Mouse (Mus musculus) lung, adult 18-20 months (tissue): ENCODE results near the gene Pdia5.

ENCODE experiments used
- DNase-seq, 2 experiments: peaks; one replicate each; pipeline ENCODE4 v3.0.0; 2022; ENCODE audit warnings: mixed read lengths in 2 of 2

Pdia5 gene

GRCm38 (mm10) chr16:35490231-35491070 lies at the start of gene Pdia5:
TSS of gene Pdia5 (minus strand) at chr16:35490873.
- peak; percentile 93 to 95 for DNase-seq

DNA sequence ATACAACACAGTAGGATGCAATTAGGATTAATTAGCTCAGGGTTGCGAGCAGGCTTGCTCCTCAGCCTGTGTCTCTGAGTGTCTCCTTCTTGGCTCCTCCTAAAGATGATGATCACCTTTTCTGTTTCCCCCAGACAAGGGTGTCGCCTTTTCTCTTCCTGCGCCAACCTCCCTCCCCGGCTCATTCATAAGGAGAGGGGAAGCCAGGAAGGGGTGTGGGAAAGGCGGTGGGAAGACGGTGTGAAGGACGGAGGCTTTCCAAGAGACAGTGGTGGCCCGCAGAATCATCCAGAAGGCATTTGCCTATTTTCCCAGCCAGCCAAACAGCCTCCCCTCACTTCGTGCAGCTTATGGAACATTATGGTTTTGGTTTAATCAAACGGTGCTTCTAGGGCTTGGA lies 48.4 kb upstream of the Pdia5 start:
- no peak for DNase-seq

DNA sequence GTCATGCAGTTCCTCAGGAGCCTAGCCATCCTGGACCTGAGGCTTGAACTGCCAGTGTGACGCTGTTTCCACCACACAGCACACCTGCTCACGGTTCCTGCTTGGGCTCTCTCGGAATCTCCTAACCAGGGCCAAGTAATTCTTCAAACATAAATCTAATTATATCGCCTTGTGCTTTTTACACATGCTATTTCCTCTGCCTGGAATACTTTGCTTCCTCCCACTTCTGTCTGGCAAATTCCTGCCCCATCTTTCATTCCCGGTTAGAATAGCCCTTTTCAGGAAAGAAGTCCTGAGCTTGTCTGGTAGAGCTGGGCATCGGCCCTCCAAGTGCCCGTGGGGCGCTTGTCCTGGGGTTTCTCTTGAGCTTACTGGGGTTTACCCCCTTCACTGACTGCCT lies 47.0 kb upstream of the Pdia5 start:
- DNase-seq = no peak

DNA sequence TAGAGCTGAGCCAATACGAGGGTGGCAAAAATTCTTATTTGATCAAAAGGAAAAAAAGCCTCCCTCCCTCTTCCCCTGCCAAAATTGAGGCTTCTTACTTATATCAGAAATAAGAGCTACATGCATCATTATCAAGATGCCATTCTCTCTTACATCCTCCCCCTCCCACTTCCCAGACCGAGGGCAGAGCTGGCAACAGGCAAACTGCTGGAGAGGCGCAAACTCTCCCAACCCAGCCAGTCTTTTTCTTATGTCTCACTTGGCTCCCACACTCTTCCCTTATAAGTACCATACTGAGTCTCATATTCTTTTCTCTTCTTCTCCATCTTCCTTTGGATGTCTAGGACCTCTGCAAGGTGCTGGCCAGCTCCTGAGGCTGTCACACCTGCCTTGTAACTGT lies 44.0 kb upstream of the Pdia5 start:
- no peak for DNase-seq

GRCm38 (mm10) chr16:35524200-35524599 lies 33.5 kb upstream of the Pdia5 start:
- no peak for DNase-seq

GRCm38 (mm10) chr16:35519245-35519644 lies 28.6 kb upstream of the Pdia5 start:
- DNase-seq = no peak

DNA sequence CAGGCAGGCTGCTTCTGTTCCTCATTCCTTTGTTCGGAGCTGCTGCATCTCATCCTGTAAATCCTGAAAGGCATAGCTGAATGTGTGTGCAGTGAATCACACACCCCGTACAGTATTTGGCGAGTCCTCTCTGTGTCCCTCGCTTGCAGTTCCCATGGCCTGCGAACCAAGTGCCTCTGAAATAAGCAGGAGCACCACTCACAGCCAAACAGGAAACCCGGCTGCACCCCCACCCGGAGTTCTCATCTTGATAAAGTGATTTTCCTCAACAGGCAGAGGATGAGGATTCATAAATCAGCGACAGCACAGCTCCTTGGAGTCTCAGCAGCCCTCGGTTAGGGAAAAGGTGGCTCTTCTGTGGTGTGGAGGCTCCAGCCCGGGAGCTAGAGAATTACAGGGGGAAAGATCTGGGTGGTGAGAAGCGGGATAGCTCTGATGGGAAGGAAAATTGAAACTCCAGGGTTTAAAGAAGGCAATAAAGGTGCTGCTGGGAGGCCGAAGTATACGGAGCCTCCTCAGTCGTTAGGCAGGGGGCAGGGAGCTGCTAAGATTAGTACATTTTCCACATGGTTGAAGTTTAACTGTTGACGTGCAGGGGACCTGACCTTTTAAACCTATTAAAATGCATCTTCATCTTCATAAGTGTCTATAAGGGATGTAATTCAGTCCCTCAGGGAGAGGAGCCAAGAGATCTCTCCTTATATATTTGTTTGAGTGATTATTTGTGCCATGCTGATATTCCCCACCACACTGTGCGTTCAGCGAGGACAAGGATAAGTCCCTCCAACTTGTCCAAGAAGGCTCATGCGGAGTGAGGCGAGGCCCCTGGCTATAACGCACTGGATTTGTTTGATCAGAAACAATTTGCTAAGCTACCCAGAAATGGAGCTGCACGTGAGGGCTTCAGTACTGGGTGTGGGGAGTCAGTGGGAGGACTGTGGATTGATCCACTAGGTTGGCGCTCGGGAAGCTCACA lies 27.6 kb upstream of the Pdia5 start:
- peak; percentile 50 to 57 for DNase-seq

- DNase-seq = peak; percentile 49 to 57
Observed at GRCm38 (mm10) chr16:35515977-35516612, 25.4 kb upstream of the Pdia5 start.

DNA sequence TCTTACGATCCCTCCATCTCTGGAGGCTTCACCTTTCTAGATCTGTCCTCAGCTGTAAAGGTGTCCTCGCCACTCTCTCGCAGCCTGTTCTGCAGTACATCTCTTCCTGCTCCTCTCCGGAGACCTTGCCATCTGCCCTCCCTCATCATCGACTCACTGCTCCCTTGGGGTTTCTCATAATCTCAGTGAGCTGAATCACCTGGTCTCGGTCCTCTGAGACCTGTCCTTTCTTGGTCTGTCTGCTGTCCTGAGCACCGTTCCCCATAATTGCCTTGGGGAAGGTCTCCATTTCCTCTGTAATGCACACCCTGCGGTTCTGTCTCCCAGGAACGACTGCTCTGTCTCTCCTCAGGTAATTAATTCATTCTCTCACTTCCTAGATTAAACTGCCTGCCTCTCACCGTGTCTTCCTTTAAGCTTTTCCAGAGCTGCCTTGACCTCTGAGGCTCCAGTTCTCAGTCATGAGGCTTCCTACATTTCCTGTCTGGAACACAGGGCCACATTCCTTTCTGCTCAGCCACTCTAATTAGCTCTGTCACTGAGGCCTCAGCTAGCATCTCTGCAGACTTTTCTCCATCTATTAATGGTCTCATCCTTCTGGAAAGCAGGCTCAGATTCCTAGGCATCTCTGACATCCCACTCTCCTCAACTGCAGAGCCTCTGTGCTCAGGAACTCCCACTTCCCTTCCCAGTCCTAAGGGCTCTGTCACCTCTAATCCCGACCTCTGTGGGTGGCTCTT lies 18.8 kb upstream of the Pdia5 start:
- DNase-seq = no peak

GRCm38 (mm10) chr16:35508581-35508980 lies 17.9 kb upstream of the Pdia5 start:
- no peak for DNase-seq

- no peak for DNase-seq
Observed at GRCm38 (mm10) chr16:35505786-35506185, 15.1 kb upstream of the Pdia5 start.

DNA sequence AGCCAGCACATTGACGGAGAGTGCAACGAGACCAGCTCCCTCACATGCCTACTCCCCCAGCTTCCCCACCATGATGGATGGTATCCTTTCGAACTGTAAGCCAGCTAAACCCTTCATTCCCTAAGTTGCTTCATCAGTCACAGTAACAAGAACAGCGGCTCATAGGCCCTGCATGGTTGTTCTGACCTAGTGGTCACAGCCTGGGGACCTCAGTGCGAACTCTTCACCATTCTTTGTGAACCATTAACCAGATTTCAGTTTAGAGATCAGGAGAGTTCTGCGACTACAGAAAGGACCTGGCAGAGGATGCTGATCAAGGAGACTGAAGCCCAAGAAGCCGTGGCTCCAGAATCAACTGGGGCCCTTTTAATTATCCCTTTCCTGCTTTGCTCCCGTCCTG lies 13.6 kb upstream of the Pdia5 start:
- no peak for DNase-seq

DNA sequence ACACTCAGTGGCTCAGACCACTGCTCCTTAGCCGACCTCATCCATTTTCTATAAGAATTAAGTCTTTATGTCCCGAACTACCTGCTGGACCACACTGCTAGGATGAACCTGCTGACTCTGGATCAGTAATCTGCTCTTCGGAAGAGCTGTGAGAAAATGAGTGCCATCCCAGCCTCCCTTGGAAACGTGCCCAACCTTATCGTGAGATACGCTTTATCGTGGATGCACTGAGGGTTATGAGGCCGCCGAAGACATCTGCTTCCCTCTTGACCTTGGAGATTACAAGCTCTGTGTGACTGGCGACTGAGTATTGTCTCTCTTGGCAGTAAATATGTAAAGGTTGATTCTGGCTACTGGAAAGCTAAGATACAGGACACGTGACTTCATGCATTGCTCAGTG lies 11.8 kb upstream of the Pdia5 start:
- no peak for DNase-seq

DNA sequence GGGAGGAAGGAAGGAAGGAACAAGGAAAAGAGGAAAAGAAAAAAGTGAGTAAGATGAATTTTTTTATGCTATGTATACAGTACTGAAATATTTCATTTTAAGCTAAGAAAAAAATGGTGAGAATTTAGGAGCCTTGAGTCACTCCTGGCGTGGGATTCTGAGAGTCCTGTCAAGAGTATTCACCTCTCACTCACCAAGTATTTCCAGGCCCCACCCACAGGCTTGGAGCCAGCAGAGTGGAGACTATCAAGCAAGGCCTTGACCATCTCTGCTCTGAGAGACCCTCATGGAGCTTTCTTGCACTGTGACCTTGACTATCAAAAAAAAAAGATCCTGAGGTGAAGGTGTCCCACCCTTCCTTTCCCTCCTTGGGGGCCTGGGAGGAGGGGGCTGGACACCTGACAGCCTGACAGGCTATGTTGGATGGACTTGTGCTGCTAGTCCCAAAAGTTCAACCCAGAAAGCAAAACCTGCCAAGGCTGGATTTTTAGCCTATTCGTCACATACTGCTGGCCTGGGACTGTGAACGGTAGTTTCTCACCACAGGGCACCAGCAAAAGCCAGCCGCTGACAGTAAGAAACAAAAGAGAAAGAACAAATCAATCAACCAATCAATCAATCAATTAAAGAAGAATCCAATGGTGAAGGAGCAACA lies 10.6 kb upstream of the Pdia5 start:
- DNase-seq = peak in 1 of 2 experiments; percentile 7

GRCm38 (mm10) chr16:35500342-35500741 lies 9.7 kb upstream of the Pdia5 start:
- no peak for DNase-seq

DNA sequence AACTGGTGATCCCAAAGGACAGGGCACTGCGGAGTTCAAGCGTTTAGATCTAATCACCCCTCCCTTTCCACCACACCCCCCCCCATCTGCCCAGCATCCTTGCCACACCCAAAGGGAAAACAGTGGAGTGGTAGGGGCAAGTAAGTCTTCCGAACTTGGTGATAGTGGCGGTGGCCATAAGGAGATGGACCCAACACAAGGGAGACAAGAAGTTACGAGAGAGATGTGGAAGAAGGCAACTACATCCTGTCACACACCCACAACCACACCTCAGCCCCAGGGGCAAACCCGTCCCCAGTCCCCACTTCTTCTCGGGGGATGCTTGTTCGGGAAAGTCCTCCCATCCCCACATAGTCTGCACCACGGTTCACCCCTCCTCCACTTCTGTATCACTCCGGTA lies 880 bp downstream of the Pdia5 start:
- peak in 1 of 2 experiments; percentile 16 for DNase-seq

DNA sequence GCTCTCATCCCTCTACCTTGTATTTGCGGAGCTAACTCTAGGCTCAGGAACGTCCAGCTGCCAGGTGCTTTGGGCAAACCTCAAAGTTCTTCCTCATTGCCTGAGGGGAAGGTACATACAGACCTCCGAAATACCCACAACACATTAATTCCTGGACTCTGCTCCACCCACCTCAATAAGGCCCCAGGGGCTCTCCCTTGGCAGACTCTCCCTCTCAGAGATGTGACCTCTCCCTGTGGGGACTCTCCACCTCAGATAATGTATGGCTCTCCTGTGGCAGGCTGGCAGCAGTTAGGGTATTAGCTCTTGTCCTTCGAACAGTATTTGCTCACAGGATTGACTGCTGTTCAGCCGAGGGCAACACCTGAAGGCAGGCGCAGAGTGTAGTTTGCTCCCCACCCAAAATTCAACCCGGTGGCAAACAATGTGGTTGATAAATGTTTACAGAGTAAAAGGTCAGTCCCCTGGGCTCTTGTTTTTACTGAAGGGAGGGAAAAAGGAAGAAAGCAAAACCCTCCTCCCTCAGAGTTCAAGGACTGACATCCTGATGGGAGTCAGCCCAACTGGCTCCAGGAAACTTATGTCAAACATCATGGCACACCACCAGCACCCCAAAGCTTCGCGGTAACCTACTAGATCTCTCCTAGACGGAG lies 1.5 kb downstream of the Pdia5 start:
- DNase-seq = peak; percentile 17 to 38

DNA sequence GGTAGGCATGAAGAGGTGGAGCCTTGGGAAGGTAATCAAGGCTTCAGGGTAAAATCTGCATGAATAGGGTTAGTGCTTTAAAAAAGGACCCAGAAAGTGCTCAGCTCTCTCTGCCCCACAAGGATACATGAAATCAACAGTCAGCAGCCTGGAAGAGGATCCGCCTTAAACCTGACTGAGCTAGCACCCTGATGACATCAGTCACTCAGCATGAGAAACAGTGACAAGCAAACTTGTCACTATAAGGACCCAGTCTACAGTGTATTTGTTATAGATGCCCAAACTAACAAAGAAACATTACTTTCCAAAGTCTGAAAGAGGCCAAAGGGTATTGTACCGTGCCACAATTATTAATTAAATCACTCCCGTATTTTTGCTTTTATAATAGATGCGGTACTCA lies 2.9 kb downstream of the Pdia5 start:
- DNase-seq = no peak

DNA sequence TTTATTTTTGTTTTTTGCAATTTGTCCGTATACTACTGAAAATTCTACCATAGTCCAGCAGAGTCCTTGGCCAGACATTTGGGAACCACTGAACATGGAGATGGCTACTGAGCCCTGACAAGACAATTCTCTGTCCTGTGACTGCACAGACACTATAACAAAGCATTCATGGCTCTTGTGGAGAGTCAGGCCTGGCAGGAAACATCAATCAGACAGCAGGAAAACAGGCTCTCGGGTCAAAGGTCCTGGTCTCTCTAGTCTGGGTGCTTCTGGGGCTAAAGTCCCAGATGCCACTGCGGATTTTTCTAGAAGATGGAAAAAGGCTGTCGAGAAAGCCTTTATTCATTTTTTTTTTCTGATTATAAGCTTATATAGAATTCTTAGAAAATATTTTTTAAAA lies 3.6 kb downstream of the Pdia5 start:
- no peak for DNase-seq

- DNase-seq = no peak
Observed at GRCm38 (mm10) chr16:35485711-35486110, 5.0 kb downstream of the Pdia5 start.

DNA sequence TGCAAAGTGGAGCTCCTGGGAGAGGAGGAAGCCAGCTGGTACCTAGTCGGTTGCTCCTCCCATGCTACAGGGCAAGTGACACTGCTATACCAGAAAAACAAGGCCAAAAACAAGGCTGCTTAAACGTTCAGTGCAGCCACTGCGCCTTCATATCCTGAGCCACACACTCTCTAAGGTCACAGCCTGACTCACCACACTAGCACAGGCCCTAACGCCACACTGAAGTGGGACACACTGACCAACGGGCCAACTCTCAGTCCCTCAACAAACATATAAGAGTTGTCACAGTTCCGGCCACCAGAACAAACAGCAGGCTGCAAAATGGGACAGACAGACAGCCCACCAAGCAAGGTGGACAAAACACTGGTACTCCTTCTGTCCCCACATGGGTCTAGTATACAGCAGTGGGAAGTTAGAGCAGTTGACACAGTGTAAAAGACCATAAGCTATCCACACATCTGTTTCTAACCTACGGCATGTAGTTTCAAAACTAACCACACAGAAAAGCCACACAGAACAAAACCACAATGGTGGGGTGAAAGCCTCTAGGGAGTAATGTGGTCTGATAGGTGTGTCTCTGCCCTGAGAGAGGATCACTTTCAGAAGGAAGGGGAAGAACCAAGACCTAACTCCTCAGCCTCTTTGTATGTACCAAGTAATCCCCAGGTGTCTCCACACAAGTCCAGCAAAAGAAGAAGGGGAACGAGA lies 6.0 kb downstream of the Pdia5 start:
- DNase-seq = no peak
